Mouse (Mus musculus) liver, adult 2 months (tissue): Measurements from ENCODE around the gene Amhr2.

Experiments used
- CTCF ChIP-seq: fragments of 200-500 bp; IDR thresholded peaks from 2 replicates; pipeline ENCODE4 v1.5.1; 2011; ENCODE audit warnings: low read depth, low read length, control low read depth
- POLR2A ChIP-seq: fragments of 200-500 bp; IDR thresholded peaks from 2 replicates; pipeline ENCODE4 v1.6.1; 2011; ENCODE audit warnings: low read length, control low read depth; ENCODE audit not compliant: insufficient read depth; ENCODE audit errors: extremely low read depth

DNA sequence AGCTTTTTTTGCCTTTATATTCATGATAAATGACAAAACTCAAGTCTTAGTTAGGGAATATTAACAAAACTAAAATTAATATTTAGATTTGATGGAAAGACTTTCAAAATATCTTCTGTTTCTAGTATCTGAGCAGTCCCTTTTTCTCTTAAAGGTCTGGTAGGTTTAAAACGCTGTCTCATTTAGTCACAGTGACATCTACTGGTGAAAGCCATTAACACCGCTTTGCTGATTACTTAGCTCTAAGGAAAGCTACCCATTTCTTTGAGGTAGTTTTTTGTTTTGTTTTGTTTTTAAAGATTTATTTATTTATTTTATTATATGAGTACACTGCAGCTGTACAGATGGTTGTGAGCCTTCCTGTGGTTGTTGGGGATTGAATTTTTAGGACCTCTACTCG, 23.7 kb upstream of the Amhr2 start:
- no peak for TF ChIP-seq POLR2A
- TF ChIP-seq CTCF, result peak; percentile 18; the same call in 1 of the 2 replicates
